Mouse (Mus musculus) lung, postnatal 0 days (tissue): ENCODE results near the gene Olfr1369-ps1.

Experiments used
- CTCF ChIP-seq: IDR thresholded peaks from 2 replicates; pipeline ENCODE4 v1.5.1; 2016; ENCODE audit warnings: antibody characterized with exemption, mild to moderate bottlenecking
- EP300 ChIP-seq: IDR thresholded peaks from 2 replicates; pipeline ENCODE4 v1.6.1; 2016; ENCODE audit warnings: antibody characterized with exemption, mild to moderate bottlenecking, control low read depth

DNA sequence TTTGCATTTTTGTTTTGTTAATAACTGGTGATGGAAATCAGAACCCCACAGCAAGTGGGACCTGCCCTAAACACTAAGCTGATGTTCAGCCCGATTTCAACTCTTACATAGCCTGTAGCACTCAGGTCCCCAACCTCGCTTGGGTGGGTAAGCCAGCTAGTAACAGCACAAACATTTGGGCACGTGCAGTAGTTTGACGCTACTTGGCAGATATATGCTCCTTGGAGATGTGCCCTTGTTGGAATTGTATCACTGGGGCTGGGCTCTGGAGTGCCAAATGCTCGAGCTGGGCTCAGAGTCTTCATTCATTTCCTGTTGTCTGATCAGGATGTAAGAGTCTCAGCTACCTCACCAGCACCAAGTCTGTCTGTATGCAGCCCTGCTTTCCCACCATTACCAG, 51.3 kb downstream of the Olfr1369-ps1 start:
- TF ChIP-seq CTCF (no peak), EP300 (no peak)
